8 mouse cellular contexts compared by ENCODE assay signal in genomic region chr17:28042299-28042771, GRCm38 (mm10). TPM values are rescaled to one million over a fixed set of nuclear protein-coding genes. Genes with fewer than 3 reads are reported as not detected.
DNase-seq lines count a peak whose midpoint lies in the region; ATAC-seq and TF ChIP-seq lines count a peak whose summit lies in the region.
"Had no signal": no experiment of that assay in that cellular context is flagged by ENCODE, and none has a peak within 500 bp of the region (broad histone marks: within the 10 kb centered on the region; RNA-seq: fewer than 3 reads in every experiment).

No protein-coding gene starts in this region.

- H3K4me2 ChIP-seq in forebrain, embryonic 16.5 days (ENCODE audit: low read length) = peak overlapping the region; percentile 48
- H3K4me2 ChIP-seq in midbrain, embryonic 14.5 days (ENCODE audit: low read length) = peak overlapping the region; percentile 66

- peak; percentile 58 for DNase-seq in ZHBTc4 (ENCODE audit: low read depth, low spot score)
- DNase-seq in layer of hippocampus, adult 9-11 months = peak; percentile 77
- DNase-seq in midbrain, embryonic 14.5 days = peak; percentile 84
- DNase-seq in embryo, embryonic 9.5 days (ENCODE audit: extremely low spot score) = no peak
- DNase-seq in thymus, postnatal 10 days (ENCODE audit: low spot score in 2 of 2) = no peak

- 17% methylated on average over 23 of the region's 23 CpGs for WGBS in forebrain, embryonic 16.5 days
- 20% methylated on average over 23 of the region's 23 CpGs for WGBS in midbrain, embryonic 14.5 days

- no peak for TF ChIP-seq POLR2A in ES-Bruce4 (IDR thresholded peaks at IDR 0.05; ENCODE audit: insufficient read depth, low read length)

- TF ChIP-seq EP300 in ES-Bruce4 (IDR thresholded peaks at IDR 0.05; ENCODE audit: insufficient read depth, low read depth, low read length) = no peak

- H3K4me3 ChIP-seq in ES-Bruce4 (ENCODE audit: low read depth, low read length) = no peak overlapping the region
- peak overlapping the region; percentile 32 for H3K4me3 ChIP-seq in forebrain, embryonic 16.5 days (replicated peaks; ENCODE audit: low read length)
- H3K4me3 ChIP-seq in midbrain, embryonic 14.5 days (replicated peaks; ENCODE audit: low read depth, low read length) = peak overlapping the region; percentile 38

- H3K36me3 ChIP-seq in ES-Bruce4 (ENCODE audit: control insufficient read depth, insufficient read depth, low read length, poor library complexity, severe bottlenecking) = no peaks in the 10 kb centered on the region
- H3K36me3 ChIP-seq in forebrain, embryonic 16.5 days (ENCODE audit: control insufficient read depth, insufficient read depth) = no peaks in the 10 kb centered on the region
- peaks cover 22% of the 10 kb centered on the region for H3K36me3 ChIP-seq in midbrain, embryonic 14.5 days (ENCODE audit: control insufficient read depth, insufficient read depth, low read length)

- peak; percentile 82 for ATAC-seq in forebrain, embryonic 16.5 days
- peak; percentile 74 for ATAC-seq in midbrain, embryonic 14.5 days (ENCODE audit: low FRiP score, low TSS enrichment)

- no peaks in the 10 kb centered on the region for H3K27me3 ChIP-seq in ES-Bruce4 (ENCODE audit: control insufficient read depth, insufficient read depth, low read length, poor library complexity, severe bottlenecking)
- no peaks in the 10 kb centered on the region for H3K27me3 ChIP-seq in forebrain, embryonic 16.5 days (replicated peaks; ENCODE audit: control insufficient read depth, insufficient read depth, low read length)
- H3K27me3 ChIP-seq in midbrain, embryonic 14.5 days (ENCODE audit: control insufficient read depth, insufficient read depth, low read length) = no peaks in the 10 kb centered on the region

- H3K9me3 ChIP-seq in ES-Bruce4 (replicated peaks; ENCODE audit: control insufficient read depth, insufficient read depth, low read length, poor library complexity, severe bottlenecking) = no peaks in the 10 kb centered on the region
- no peaks in the 10 kb centered on the region for H3K9me3 ChIP-seq in forebrain, embryonic 16.5 days (ENCODE audit: control insufficient read depth, low read length)
- no peaks in the 10 kb centered on the region for H3K9me3 ChIP-seq in midbrain, embryonic 14.5 days (ENCODE audit: control insufficient read depth, low read length)

- 0 out of 2 replicates have a peak overlapping the region, but pooled peaks have one; percentile 1 for H3K9ac ChIP-seq in ES-Bruce4 (ENCODE audit: low read depth, poor library complexity, severe bottlenecking)
- H3K9ac ChIP-seq in forebrain, embryonic 16.5 days (replicated peaks; ENCODE audit: low read depth, low read length) = peak overlapping the region; percentile 54
- peak overlapping the region; percentile 71 for H3K9ac ChIP-seq in midbrain, embryonic 14.5 days (replicated peaks; ENCODE audit: low read length)

- TF ChIP-seq CTCF in ES-Bruce4 (IDR thresholded peaks at IDR 0.05; ENCODE audit: low read depth, low read length) = peak; percentile 23

- peaks cover 2% of the 10 kb centered on the region for H3K4me1 ChIP-seq in ES-Bruce4 (ENCODE audit: control insufficient read depth, insufficient read depth, low read length)
- peaks cover 37% of the 10 kb centered on the region for H3K4me1 ChIP-seq in forebrain, embryonic 16.5 days (replicated peaks; ENCODE audit: control insufficient read depth, insufficient read depth, low read length)
- peaks cover 30% of the 10 kb centered on the region for H3K4me1 ChIP-seq in midbrain, embryonic 14.5 days (ENCODE audit: control insufficient read depth, insufficient read depth, low read length)

- H3K27ac ChIP-seq in ES-Bruce4 (ENCODE audit: insufficient read depth, low read length) = no peak overlapping the region
- H3K27ac ChIP-seq in forebrain, embryonic 16.5 days (ENCODE audit: low read length) = peak overlapping the region; percentile 76
- H3K27ac ChIP-seq in midbrain, embryonic 14.5 days (replicated peaks; ENCODE audit: low read depth, low read length) = peak overlapping the region; percentile 89

RNA-seq across cellular contexts. Expression of gene Tcp11, which starts 38.1 kb away (rescaled TPM):
- polyA plus RNA-seq in ES-Bruce4 (2011; ENCODE audit: insufficient read depth, insufficient read length, low read depth, missing spikeins) = 11.6 and 18.9 TPM in 2 replicates
- polyA plus RNA-seq in forebrain, embryonic 16.5 days (2015; fragmentation: Nextera tagmentation; extraction: Ambion mirVana) = 1.7 and 1.8 TPM in 2 replicates
- 0.88 and 1.1 TPM in 2 replicates for polyA plus RNA-seq in midbrain, embryonic 14.5 days (2014; fragmentation: Nextera tagmentation; extraction: Ambion mirVana)
- polyA plus RNA-seq: liver, adult 2 months had no signal

Comparison
In these comparisons a context has a peak if more than half of its experiments do, and no peak if none do; other contexts are left out.
1. H3K9ac ChIP-seq: peak in every context shown above with its lines; median percentile 71 in midbrain, embryonic 14.5 days; 54 in forebrain, embryonic 16.5 days; 1 in ES-Bruce4.
2. DNase-seq: peak in ZHBTc4 (single experiment), layer of hippocampus, adult 9-11 months (single experiment) and midbrain, embryonic 14.5 days (single experiment); none in embryo, embryonic 9.5 days (single experiment) and thymus, postnatal 10 days (0 of 2).